Mouse (Mus musculus) B cell, adult 62 days (primary cell): ENCODE results near the gene Zdhhc3. TPM values are rescaled to one million over a fixed set of nuclear protein-coding genes. Genes with fewer than 3 reads are reported as not detected.

ENCODE experiments used
- total RNA-seq: library from RNA; stranded (reverse); gene quantifications from 4 replicates; pipeline ENCODE4 v1.2.4, GENCODE M21; 2023

Gene Zdhhc3
- total RNA-seq = 41.4 to 47.2 TPM (median 43.8 TPM) in 4 replicates

GRCm38 (mm10) chr9:123112805-123113521 is at the start of gene Zdhhc3, which contains the start of gene Exosc7:
Gene Zdhhc3, minus strand, starts transcription at chr9:123113205.
Gene Exosc7, plus strand, starts transcription at chr9:123113215.

DNA sequence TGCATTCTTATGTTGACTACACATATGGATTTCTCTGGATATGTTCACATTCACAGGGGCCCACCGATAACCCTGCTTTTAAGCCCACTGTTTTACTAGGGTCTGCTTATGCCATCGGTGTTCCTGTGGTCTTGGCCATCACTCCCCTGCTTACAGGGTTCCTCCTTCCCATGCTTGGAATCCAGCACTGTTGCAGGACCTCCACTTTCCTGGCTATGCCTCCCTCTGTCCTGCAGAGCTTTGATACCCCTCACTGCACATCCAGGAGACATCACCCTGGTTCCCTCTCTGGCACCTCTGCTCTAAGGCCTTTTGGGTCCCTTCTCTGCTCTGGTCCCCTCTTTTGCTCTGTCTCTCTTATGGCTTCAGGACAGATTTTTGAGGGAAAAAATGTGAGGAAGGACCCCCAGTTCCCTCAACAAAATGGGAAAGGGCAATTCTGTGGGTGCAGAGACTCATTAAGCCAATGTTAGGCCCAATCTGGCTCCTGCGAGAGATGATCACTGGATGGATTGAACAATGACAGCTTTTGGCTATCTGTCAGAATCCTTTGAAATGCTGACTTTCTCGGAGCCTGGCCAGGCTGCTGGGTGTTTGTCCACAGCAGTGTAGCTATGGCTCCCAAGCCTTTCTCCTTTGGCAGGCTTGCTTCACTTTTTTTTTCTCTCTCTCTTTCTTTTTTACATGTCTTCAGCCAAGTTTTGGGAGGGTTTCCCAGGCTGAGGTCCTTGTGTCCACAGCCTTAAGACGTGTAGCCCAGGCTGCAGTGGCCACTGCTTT is 37.4 kb upstream of the Zdhhc3 start, which contains the start of gene Clec3b:
Gene Clec3b (plus strand): TSS at position 706 of the 780 bp plus-strand sequence.

DNA sequence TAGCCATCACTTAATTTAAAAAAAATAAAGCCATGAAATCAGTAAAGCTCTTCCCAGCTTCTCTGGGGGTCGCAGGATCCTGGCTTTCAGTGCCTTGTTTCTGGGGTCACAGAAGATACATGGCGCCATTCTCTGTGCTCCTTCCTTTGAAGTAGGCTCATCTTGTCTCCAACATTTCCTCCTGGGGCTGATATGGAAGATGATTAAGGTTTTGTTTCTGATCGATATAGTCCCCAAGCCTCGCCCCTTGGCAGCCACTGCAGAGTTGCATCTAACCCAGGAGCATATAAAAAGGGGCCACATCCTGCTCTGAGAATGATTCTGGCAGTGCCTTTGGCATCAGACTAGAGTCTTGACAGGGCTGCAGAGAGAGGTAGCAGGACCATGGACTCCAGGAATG is 78.6 kb downstream of the Zdhhc3 start, which contains the start of gene Tgm4:
Gene Tgm4 (plus strand): TSS at position 301 of the 400 bp plus-strand sequence.

GRCm38 (mm10) chr9:123020995-123021631 is 91.9 kb downstream of the Zdhhc3 start, which contains the start of gene Tmem42:
Gene Tmem42, plus strand, starts transcription at chr9:123021326.

Other genes with a start within 250 kb of the Zdhhc3 start
- 140 to 159 TPM (median 150 TPM) in 4 replicates for gene Zfp445, start 247.2 kb downstream of the Zdhhc3 start, total RNA-seq
- 2.8 to 4.1 TPM (median 3.4 TPM) in 4 replicates for gene Zkscan7, start 227.5 kb downstream of the Zdhhc3 start, total RNA-seq
- gene Zfp105, start 190.1 kb downstream of the Zdhhc3 start, total RNA-seq = not detected in 4 replicates
- gene 1110059G10Rik, start 162.2 kb downstream of the Zdhhc3 start, total RNA-seq = 38.4 to 54.6 TPM (median 50.7 TPM) in 4 replicates
- 1.8 to 5.3 TPM (median 5.0 TPM) in 4 replicates for gene Kif15, start 162.2 kb downstream of the Zdhhc3 start, total RNA-seq
- gene Tmem42, start 91.9 kb downstream of the Zdhhc3 start, total RNA-seq = 14.2 to 17.5 TPM (median 15.6 TPM) in 4 replicates
- gene Tgm4, start 78.5 kb downstream of the Zdhhc3 start, total RNA-seq = 0.56 to 0.83 TPM (median 0.70 TPM) in 3 of 4 replicates, not detected in the other
- 35.4 to 41.0 TPM (median 36.9 TPM) in 4 replicates for gene Exosc7, start within 50 bp of the Zdhhc3 start, total RNA-seq
- 0.81 TPM in 1 of 4 replicates, not detected in the others for gene Clec3b, start 37.7 kb upstream of the Zdhhc3 start, total RNA-seq
- 0.12 TPM in 1 of 4 replicates, not detected in the others for gene Cdcp1, start 102.8 kb upstream of the Zdhhc3 start, total RNA-seq
- not detected in 4 replicates for gene Tmem158, start 147.6 kb upstream of the Zdhhc3 start, total RNA-seq